Mouse (Mus musculus): ENCODE results near the gene Fbxo4.

DNA sequence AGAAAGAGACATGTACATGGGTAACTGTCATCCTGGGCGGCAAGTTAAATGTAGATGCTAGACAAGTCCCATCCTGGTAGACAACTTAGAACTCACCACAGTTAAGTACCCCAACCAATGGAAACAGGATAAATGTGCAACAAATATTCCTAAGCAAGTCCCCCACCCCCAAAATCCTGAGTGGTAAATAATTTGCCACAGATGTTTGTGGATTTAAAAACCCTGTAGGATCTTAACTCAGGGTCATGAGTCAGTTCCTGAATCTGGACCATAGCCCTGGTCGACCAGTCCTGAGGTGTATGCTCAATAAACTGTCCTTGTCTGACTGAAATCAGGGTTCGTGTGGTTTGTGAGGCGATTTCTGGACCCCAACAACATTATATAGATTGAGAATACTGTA is 45.9 kb downstream of the Fbxo4 start:
- TF ChIP-seq CTCF (IDR thresholded peaks at IDR 0.05; ENCODE audit: low read depth) (no peak), EP300 (IDR thresholded peaks at IDR 0.05; ENCODE audit: low read depth) (no peak)

Data from liver, embryonic 14.5 days (tissue).